Mouse (Mus musculus): ENCODE measurements around the gene Asb15. TPM values are rescaled to one million over a fixed set of nuclear protein-coding genes. Genes with fewer than 3 reads are reported as not detected.

The Asb15 gene
- polyA plus RNA-seq (2012; rRNA removed), result 0.01 TPM in 1 of 2 replicates, not detected in the other

GRCm38 (mm10) chr6:24528064-24528243 is at the start of gene Asb15:
TSS of gene Asb15 (plus strand) at chr6:24528144.

GRCm38 (mm10) chr6:24514552-24515284 is 13.2 kb upstream of the Asb15 start, which contains the start of gene Iqub:
TSS of gene Iqub (minus strand) at chr6:24515067.

GRCm38 (mm10) chr6:24527155-24528063 is 535 bp upstream of the Asb15 start, which contains the start of gene Ndufa5:
TSS of gene Ndufa5 (minus strand) at chr6:24528013.

GRCm38 (mm10) chr6:24597500-24597899 is 69.6 kb downstream of the Asb15 start, which contains the start of gene Lmod2:
TSS of gene Lmod2 (plus strand) at chr6:24597762.

Other genes starting within 250 kb of the Asb15 start
- 0.29 and 0.42 TPM in 2 replicates for gene Iqub, start 13.1 kb upstream of the Asb15 start, polyA plus RNA-seq (2012; rRNA removed)
- gene Ndufa5, start 131 bp upstream of the Asb15 start, polyA plus RNA-seq (2012; rRNA removed), result 42.7 and 122 TPM in 2 replicates
- gene Lmod2, start 69.6 kb downstream of the Asb15 start, polyA plus RNA-seq (2012; rRNA removed), result 0.72 and 1.6 TPM in 2 replicates
- gene Wasl, start 136.9 kb downstream of the Asb15 start, polyA plus RNA-seq (2012; rRNA removed), result 31.4 and 72.5 TPM in 2 replicates
- not detected in 2 replicates for gene Hyal6, start 205.1 kb downstream of the Asb15 start, polyA plus RNA-seq (2012; rRNA removed)
- gene Hyal4, start 220.2 kb downstream of the Asb15 start, polyA plus RNA-seq (2012; rRNA removed), result not detected in 2 replicates

All from central nervous system, embryonic 11.5 days (tissue).